Mouse (Mus musculus): Measurements from ENCODE around the gene Vegfd. TPM values are rescaled to one million over a fixed set of nuclear protein-coding genes. Genes with fewer than 3 reads are reported as not detected.

Vegfd gene
- polyA plus RNA-seq, 1 experiment from 2014 or later: 26.6 TPM

GRCm38 (mm10) chrX:164447682-164448071 lies 74.5 kb downstream of the Vegfd start:
- Histone ChIP-seq H3K9ac (replicated peaks; ENCODE audit: low read depth) (no peak overlapping the region), H3K27ac (ENCODE audit: low read length) (no peak overlapping the region), H3K4me3 (ENCODE audit: low read depth, low read length) (no peak overlapping the region), H3K27me3 (replicated peaks; ENCODE audit: insufficient read depth, low read length) (no peaks in the 10 kb centered on the region), H3K4me1 (ENCODE audit: insufficient read depth, low read depth, low read length) (no peaks in the 10 kb centered on the region), H3K4me2 (replicated peaks; ENCODE audit: low read depth, low read length) (no peak overlapping the region), H3K9me3 (ENCODE audit: low read length) (no peaks in the 10 kb centered on the region), H3K36me3 (ENCODE audit: insufficient read depth, low read length) (no peaks in the 10 kb centered on the region)
- DNase-seq (ENCODE audit: low spot score) (no peak), ATAC-seq (no peak)
- TF ChIP-seq CTCF (IDR thresholded peaks at IDR 0.05) (no peak), EP300 (IDR thresholded peaks at IDR 0.05) (no peak)
- WGBS: 70% methylated on average over 2 of the region's 2 CpGs

GRCm38 (mm10) chrX:164449201-164449600 lies 76.0 kb downstream of the Vegfd start:
- TF ChIP-seq EP300 (IDR thresholded peaks at IDR 0.05): no peak
- TF ChIP-seq CTCF (IDR thresholded peaks at IDR 0.05): peak; percentile 59
- peak; percentile 73 for DNase-seq (ENCODE audit: low spot score)

More at GRCm38 (mm10) chrX:164449201-164449600, 76.0 kb downstream of the Vegfd start:
- Histone ChIP-seq H3K4me2 (replicated peaks; ENCODE audit: low read depth, low read length) (no peak overlapping the region), H3K36me3 (ENCODE audit: insufficient read depth, low read length) (no peaks in the 10 kb centered on the region), H3K9me3 (ENCODE audit: low read length) (no peaks in the 10 kb centered on the region), H3K4me3 (ENCODE audit: low read depth, low read length) (no peak overlapping the region), H3K9ac (replicated peaks; ENCODE audit: low read depth) (no peak overlapping the region), H3K27me3 (replicated peaks; ENCODE audit: insufficient read depth, low read length) (no peaks in the 10 kb centered on the region), H3K4me1 (ENCODE audit: insufficient read depth, low read depth, low read length) (no peaks in the 10 kb centered on the region), H3K27ac (ENCODE audit: low read length) (no peak overlapping the region)
- ATAC-seq: no peak
- 17% methylated on average over 3 of the region's 3 CpGs for WGBS

Other genes starting within 250 kb of the Vegfd start
- 7.6 and 11.9 TPM in 2 replicates for gene Ace2, start 234.0 kb upstream of the Vegfd start, polyA plus RNA-seq (2015; fragmentation: Nextera tagmentation; extraction: Ambion mirVana)
- gene Bmx, start 115.2 kb upstream of the Vegfd start, polyA plus RNA-seq (2015; fragmentation: Nextera tagmentation; extraction: Ambion mirVana): 2.5 and 2.7 TPM in 2 replicates
- 24.0 and 24.2 TPM in 2 replicates for gene Pir, start 104.0 kb upstream of the Vegfd start, polyA plus RNA-seq (2015; fragmentation: Nextera tagmentation; extraction: Ambion mirVana)
- gene Piga, start 46.4 kb downstream of the Vegfd start, polyA plus RNA-seq (2015; fragmentation: Nextera tagmentation; extraction: Ambion mirVana): 6.1 and 7.0 TPM in 2 replicates
- 0.70 and 1.3 TPM in 2 replicates for gene Asb11, start 63.6 kb downstream of the Vegfd start, polyA plus RNA-seq (2015; fragmentation: Nextera tagmentation; extraction: Ambion mirVana)
- gene Asb9, start 132.9 kb downstream of the Vegfd start, polyA plus RNA-seq (2015; fragmentation: Nextera tagmentation; extraction: Ambion mirVana): not detected in 2 replicates